Mouse (Mus musculus) spleen, postnatal 4 days (tissue): ENCODE results near the gene Naa50.

Source experiments
- DNase-seq, 2 experiments: peaks; one replicate each; pipeline ENCODE4 v3.0.0; 2022; ENCODE audit warnings: low spot score in 2 of 2

Naa50 gene

DNA sequence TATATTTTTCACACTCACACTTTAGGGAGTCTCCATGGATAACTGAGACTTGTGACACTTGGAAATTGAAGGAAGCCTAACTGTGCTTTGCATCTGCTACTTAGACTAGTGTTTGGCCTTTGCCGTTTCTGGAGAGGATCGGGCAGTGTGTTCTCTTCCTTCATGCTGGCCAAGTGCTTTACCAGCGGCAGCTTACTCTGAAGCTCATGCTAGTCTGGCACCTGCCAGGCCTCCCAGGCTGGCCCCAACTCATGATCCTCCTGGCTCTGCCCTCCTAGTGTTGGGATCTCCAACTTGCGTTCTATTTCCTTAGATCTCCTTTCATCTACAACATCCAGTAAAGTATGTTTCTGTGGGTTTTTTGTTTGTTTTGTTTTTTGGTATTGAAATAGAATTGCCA lies 60.5 kb downstream of the Naa50 start:
- no peak for DNase-seq

DNA sequence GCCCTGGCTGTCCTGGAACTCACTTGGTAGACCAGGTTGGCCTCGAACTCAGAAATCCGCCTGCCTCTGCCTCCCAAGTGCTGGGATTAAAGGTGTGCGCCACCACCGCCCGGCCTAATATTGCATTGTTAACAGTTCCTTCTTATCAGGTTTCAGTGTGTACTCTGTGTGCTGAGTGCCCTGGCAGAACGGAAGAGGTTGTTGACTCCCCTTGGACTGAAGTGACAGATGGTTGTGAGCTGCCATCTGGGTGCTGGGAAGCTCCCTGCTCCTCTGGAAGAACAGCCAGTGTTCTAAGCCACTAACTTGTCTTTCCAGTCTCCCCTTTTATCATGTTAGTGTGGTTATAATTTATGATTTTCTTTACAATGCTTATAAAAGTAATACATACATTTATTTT lies 64.7 kb downstream of the Naa50 start:
- no peak for DNase-seq

DNA sequence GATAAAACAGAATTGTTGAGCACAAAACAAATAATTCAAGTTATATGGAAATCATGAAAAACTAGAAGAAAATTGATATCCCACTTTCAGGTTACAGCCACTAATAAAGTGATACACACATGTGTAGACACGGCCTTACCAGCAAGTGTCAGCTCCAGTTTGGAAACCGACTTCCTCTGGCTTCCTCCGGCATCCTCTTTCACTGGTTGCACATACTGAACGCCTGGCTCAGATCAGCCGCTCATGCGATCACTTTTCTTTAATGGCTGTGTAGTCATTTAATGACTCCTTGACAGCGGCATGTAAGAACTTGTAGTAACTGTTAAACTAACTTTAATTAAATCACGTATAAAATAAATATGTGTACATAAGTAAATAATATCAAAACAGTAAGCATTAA lies 66.3 kb downstream of the Naa50 start:
- DNase-seq: no peak

DNA sequence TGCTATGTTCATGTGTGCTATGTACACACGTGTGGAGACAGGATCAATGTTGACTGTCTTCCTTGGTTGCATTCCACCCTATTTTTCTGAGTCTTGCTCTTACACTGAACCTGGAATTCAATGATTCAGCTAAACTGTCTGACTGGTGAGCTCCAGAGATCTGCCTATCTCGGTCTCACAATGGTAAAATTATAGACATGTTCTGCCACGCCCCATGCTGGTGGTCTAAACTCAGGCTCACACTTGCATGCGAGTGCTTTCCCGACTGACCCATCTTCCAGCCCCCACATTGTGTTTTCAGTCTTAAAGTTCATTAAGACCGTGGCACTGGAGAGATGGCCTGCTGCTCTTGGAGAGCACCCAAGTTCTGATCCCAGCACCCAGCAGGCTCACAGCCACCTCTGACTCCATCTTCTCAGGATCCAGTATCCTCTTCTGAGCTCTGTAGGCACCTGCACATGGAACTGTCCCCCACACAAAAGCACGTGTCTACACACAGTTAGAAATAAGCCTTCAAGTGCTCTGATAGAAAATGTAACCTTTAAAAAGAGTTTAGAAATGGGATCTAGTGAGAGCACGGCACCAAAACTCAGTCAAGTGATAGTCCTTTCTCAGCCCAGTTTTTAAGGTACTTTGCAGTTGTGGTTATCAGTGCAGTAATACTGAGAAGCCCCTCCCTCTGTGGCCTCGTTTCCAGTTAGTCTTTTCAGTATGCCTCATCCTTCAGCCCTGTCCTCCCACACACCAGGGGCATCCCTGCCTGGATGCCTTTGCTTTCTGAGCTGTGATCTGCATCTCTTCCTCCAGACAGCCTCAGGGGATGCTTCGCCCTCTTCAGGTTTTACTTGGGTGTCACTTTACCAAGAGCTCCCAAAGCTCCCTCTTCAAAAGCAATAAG lies 70.8 kb downstream of the Naa50 start:
- DNase-seq: no peak

DNA sequence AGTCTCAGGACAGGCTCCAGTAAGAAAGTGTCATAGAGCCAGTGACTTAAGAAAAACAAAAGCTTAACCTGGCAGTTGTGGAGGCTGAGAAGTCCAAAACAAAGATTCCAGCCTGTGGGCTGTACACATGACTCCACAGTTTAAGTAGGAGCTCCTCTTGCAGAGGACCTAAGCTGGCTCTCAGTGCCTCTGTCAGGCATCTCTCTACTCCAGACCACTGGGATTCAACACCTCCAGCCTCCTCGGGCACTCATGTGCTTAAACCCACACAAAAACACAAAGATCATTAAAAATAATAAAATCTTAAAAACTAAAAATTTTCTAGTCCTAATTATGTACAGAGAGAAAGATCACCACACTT lies 71.4 kb downstream of the Naa50 start:
- DNase-seq: no peak

DNA sequence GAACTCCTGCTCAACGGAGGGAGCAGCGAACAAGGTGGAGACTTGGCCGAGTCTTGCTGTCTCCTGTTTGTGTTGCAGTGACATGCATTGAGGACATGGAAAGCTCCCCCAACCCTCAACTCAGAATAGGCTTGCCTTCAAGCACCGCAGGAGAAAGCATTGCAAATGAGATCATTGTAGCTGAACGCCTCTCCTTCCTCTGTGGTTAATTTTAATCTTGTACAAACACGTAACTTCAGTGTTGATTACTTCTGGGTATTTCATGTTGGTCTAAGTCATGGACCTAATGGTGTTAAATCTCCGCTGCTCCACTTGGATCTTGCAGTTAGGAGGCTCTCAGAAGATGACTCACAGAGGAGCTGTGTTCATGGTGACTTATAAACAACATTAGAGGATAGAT lies 73.1 kb downstream of the Naa50 start:
- DNase-seq: no peak
